Mouse (Mus musculus) E14TG2a.4 (cell line): ENCODE data around the gene Uchl5.

ENCODE experiments used
- CTCF ChIP-seq: conservative IDR thresholded peaks from 2 replicates; pipeline ENCODE4 v1.5.1; 2014; ENCODE audit warnings: low read length
- NANOG ChIP-seq: IDR thresholded peaks from 2 replicates; pipeline ENCODE4 v1.6.1; 2014; ENCODE audit warnings: borderline replicate concordance, low read length, mixed read lengths
- POU5F1 ChIP-seq: IDR thresholded peaks from 2 replicates; pipeline ENCODE4 v1.6.1; 2014; ENCODE audit warnings: low read length, borderline replicate concordance

- no peak for TF ChIP-seq CTCF
- TF ChIP-seq POU5F1 = no peak
- no peak for TF ChIP-seq NANOG
Measured at GRCm38 (mm10) chr1:143776446-143777411, at the start of gene Uchl5, which contains the start of gene Trove2.
